Mouse (Mus musculus) liver, embryonic 11.5 days (tissue): ENCODE data around the gene Cnr2. TPM values are rescaled to one million over a fixed set of nuclear protein-coding genes. Genes with fewer than 3 reads are reported as not detected.

Source experiments
- ATAC-seq: fragments of 200-750 bp; cut with Nextera tagmentation; replicated peaks from 2 replicates; pipeline ENCODE4 v1.8.0; 2017; ENCODE audit warnings: moderate number of reproducible peaks, mild to moderate bottlenecking, moderate TSS enrichment, moderate library complexity; ENCODE audit not compliant: low FRiP score
- DNase-seq: peaks from one replicate; pipeline ENCODE4 v3.0.0-alpha.2; 2017; ENCODE audit warnings: low spot score
- H3K27ac ChIP-seq: fragments of 300-500 bp; sonication (generic); 2 replicates; pipeline ENCODE4 v1.5.1; 2014; ENCODE audit warnings: mild to moderate bottlenecking, low read depth, low read length, control low read depth
- H3K27me3 ChIP-seq: fragments of 300-500 bp; sonication (generic); replicated peaks from 2 replicates; pipeline ENCODE4 v1.6.1; 2014; ENCODE audit warnings: low read length, mixed read lengths; ENCODE audit not compliant: control insufficient read depth, insufficient read depth
- H3K36me3 ChIP-seq: fragments of 300-500 bp; sonication (generic); 2 replicates; pipeline ENCODE4 v1.6.1; 2014; ENCODE audit warnings: mild to moderate bottlenecking, low read length, moderate library complexity, mixed read lengths; ENCODE audit not compliant: control insufficient read depth, insufficient read depth
- H3K4me1 ChIP-seq: fragments of 300-500 bp; sonication (generic); replicated peaks from 2 replicates; pipeline ENCODE4 v1.6.1; 2014; ENCODE audit warnings: low read length, mixed read lengths; ENCODE audit not compliant: control insufficient read depth, insufficient read depth
- H3K4me2 ChIP-seq: fragments of 300-500 bp; sonication (generic); 2 replicates; pipeline ENCODE4 v1.6.1; 2014; ENCODE audit warnings: mild to moderate bottlenecking, control low read depth, moderate library complexity
- H3K4me3 ChIP-seq: fragments of 300-500 bp; sonication (generic); 2 replicates; pipeline ENCODE4 v1.5.1; 2014; ENCODE audit warnings: low read depth, low read length, control low read depth
- H3K9ac ChIP-seq: fragments of 300-500 bp; sonication (generic); 2 replicates; pipeline ENCODE4 v1.6.1; 2014; ENCODE audit warnings: low read depth, low read length, control low read depth
- H3K9me3 ChIP-seq: fragments of 300-500 bp; sonication (generic); 2 replicates; pipeline ENCODE4 v1.6.1; 2016; ENCODE audit warnings: low read length, inconsistent platforms, mixed read lengths; ENCODE audit not compliant: control insufficient read depth
- WGBS: fragments of 180-500 bp; shearing (Covaris S2); extraction: QIAGEN DNeasy Blood & Tissue Kit; methylation state at CpG from one replicate; pipeline ENCODE4 v1.1.7; 2014; 5-methylcytosine and 5-hydroxymethylcytosine counted together
- polyA plus RNA-seq: library from polyadenylated mRNA; unstranded; fragments of >200 nt; fragmentation: Nextera tagmentation; extraction: Ambion mirVana; gene quantifications from 2 replicates; pipeline ENCODE4 v1.2.1, GENCODE M21; 2014

The Cnr2 gene
- 6.3 and 7.1 TPM in 2 replicates for polyA plus RNA-seq

- 28% methylated on average over 8 of the region's 8 CpGs for whole genome bisulfite sequencing
- Histone ChIP-seq H3K4me3 (peak within 1 kb of the TSS; percentile 41), H3K9me3 (no peaks in the 10 kb centered on the region), H3K36me3 (no peaks in the 10 kb centered on the region), H3K4me2 (peak within 1 kb of the TSS; percentile 64), H3K27ac (peak within 1 kb of the TSS; percentile 75), H3K9ac (peak within 1 kb of the TSS; percentile 61), H3K4me1 (peaks cover 49% of the 10 kb centered on the region), H3K27me3 (no peaks in the 10 kb centered on the region)
- ATAC-seq (peak; percentile 36; the same call in 1 of the 2 replicates), DNase-seq (peak; percentile 38)
Measured at GRCm38 (mm10) chr4:135895071-135895571, at the start of gene Cnr2. Gene Cnr2 (plus strand): TSS chr4:135895394.

DNA sequence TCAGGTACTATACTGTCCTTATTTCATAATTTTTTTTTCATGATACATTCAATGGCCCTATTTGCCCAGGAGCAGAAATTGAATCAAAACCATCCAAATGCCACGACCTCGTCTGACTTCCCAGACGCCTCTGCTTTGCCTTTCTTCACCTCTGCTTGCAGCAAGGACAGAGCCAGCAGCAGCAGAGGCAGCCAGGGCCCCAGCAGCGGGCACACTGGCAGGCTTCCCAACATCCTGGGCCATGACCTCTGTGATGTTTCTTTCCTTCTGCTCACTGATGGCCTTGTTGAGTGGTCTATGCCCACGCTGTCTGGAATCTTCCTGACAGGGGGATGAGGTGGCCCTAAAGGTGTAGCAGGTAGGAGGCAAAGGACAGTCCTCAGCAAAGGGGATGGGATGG, 47.6 kb upstream of the Cnr2 start:
- no peak overlapping the region for H3K4me3 ChIP-seq

DNA sequence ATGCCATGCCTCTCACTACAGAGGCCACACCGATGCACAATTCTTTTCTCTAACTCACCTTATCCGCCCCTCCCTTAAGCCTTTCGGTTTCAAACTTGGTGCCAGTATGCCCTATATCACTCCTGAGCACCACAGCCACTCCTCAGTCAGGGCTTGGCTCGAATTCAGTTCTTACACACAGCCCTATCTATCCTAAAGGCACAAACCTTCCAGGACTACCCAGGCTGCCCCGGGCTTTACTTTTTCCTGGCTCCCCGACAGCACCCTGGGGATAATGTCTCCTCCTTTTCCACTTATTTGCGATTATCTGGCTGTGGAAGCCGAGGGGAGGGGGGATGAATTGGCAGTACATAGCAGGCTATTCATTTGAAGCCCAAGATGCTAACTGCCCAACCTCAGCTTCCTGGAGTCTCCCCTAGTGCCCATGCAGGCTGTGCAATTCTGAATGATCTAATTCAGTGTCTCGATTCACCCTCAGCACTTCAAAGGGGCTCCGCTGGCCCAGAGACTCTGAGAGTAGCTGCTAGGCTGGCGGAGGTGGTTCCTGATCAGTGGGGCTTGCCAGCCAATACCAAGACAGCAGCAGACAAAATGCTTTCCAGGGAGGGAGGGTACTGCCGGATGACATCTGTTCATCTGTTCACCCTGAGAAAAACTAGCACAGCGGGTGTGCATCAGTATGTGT, 44.6 kb upstream of the Cnr2 start:
- WGBS, result 48% methylated on average over 13 of the region's 13 CpGs
- Histone ChIP-seq H3K36me3 (no peaks in the 10 kb centered on the region), H3K9me3 (no peaks in the 10 kb centered on the region), H3K4me3 (no peak overlapping the region), H3K4me1 (peaks cover 29% of the 10 kb centered on the region), H3K27me3 (no peaks in the 10 kb centered on the region), H3K9ac (peak overlapping the region; percentile 46; the same call in 1 of the 2 replicates), H3K4me2 (no peak overlapping the region), H3K27ac (no peak overlapping the region)
- ATAC-seq (no peak), DNase-seq (no peak)

More for the DNA sequence above, 47.6 kb upstream of the Cnr2 start:
- no peaks in the 10 kb centered on the region for H3K27me3 ChIP-seq
- peaks cover 16% of the 10 kb centered on the region for H3K4me1 ChIP-seq
- no peak overlapping the region for H3K27ac ChIP-seq
- no peaks in the 10 kb centered on the region for H3K36me3 ChIP-seq
- ATAC-seq, result no peak
- whole genome bisulfite sequencing, result 67% methylated on average over 5 of the region's 5 CpGs
- no peaks in the 10 kb centered on the region for H3K9me3 ChIP-seq
- no peak overlapping the region for H3K4me2 ChIP-seq
- DNase-seq, result no peak
- no peak overlapping the region for H3K9ac ChIP-seq

- ATAC-seq (peak; percentile 58), DNase-seq (no peak)
- Histone ChIP-seq H3K27ac (peak overlapping the region; percentile 71; the same call in 1 of the 2 replicates), H3K4me3 (no peak overlapping the region), H3K9me3 (no peaks in the 10 kb centered on the region), H3K9ac (peak overlapping the region; percentile 6; the same call in 1 of the 2 replicates), H3K27me3 (no peaks in the 10 kb centered on the region), H3K4me1 (peaks cover 29% of the 10 kb centered on the region), H3K4me2 (peak overlapping the region; percentile 10; the same call in 1 of the 2 replicates), H3K36me3 (no peaks in the 10 kb centered on the region)
- WGBS, result 70% methylated on average over 9 of the region's 9 CpGs
Measured at GRCm38 (mm10) chr4:135851942-135852341, 43.3 kb upstream of the Cnr2 start.

DNA sequence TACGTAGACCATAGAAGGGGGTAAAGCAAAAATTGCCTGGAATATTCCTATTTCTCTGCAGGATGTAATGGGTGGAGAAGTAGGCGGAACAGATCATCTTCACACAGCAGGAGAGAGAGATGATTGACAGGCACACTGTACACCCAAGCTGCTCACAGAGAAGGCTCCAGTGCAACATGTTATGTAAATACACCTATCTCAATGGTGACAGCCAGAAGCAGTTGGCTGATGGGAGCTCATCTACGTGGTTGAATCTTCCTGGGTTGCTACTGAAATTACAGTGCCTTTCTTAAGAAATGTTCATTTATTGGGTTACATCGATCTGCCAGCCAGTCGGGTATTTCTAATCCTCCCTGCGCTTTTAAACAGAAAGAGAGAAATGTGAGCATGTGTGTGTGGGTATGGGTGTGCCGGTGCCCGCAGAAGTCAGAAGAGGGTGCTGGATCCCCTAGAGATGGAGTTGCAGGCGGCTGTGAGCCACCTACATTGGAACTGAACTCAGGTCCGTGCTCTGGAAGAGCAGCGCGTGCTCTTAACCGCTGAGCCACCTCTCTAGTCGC, 41.1 kb upstream of the Cnr2 start:
- no peaks in the 10 kb centered on the region for H3K27me3 ChIP-seq
- peak overlapping the region; percentile 97 for H3K27ac ChIP-seq
- H3K4me1 ChIP-seq, result peaks cover 42% of the 10 kb centered on the region
- ATAC-seq (no peak), DNase-seq (no peak)
- 91% methylated on average over 14 of the region's 14 CpGs for WGBS
- no peaks in the 10 kb centered on the region for H3K9me3 ChIP-seq
- peak overlapping the region; percentile 98 for H3K9ac ChIP-seq
- peak overlapping the region; percentile 98; the same call in 1 of the 2 replicates for H3K4me2 ChIP-seq
- no peaks in the 10 kb centered on the region; the same call in 1 of the 2 replicates for H3K36me3 ChIP-seq
- H3K4me3 ChIP-seq, result no peak overlapping the region

DNA sequence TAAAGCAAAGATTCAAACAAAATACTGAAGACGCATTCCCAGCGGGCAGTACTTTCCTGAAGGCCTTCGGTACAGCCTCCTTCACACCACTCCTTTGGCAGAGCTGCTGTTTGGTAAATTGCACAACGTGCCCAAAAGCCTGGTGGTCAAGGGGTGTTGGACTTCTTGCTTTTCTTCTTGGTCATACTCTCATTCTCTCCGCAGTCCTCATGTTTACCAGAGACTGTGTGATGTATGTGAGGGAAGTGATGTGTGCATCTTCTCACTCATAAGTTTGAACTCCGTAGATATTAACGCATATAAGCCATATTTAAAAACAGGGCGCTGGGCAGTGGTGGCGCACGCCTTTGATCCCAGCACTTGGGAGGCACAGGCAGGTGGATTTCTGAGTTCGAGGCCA, 40.6 kb upstream of the Cnr2 start:
- Histone ChIP-seq H3K27me3 (no peaks in the 10 kb centered on the region), H3K4me1 (peaks cover 48% of the 10 kb centered on the region), H3K4me3 (peak overlapping the region; percentile 99), H3K9ac (peak overlapping the region; percentile 98), H3K36me3 (peaks cover 3% of the 10 kb centered on the region; the same call in 1 of the 2 replicates), H3K27ac (peak overlapping the region; percentile 97), H3K4me2 (peak overlapping the region; percentile 98), H3K9me3 (no peaks in the 10 kb centered on the region)
- 74% methylated on average over 11 of the region's 11 CpGs for WGBS
- ATAC-seq, result no peak
- no peak for DNase-seq

DNA sequence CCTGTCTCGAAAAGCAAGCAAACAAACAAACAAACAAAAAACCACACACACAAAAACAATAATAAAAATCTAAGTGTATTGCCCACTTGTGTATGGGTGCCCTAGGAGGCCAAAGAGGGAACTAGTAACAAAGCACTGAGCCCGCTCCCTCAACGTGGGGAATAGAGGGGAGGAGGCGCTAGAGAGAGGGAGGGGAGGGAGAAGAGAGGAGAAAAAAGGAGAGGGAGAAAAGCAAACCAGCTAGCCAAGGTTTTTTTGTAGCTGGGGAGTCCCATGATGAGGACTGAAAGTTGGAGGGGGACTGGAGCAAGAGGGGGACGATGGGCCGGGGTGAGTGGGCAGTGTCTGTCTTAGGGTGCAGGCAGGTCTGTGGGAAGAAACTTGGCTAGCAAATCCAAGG, 40.1 kb upstream of the Cnr2 start:
- Histone ChIP-seq H3K4me2 (peak overlapping the region; percentile 98), H3K9me3 (no peaks in the 10 kb centered on the region), H3K4me3 (peak overlapping the region; percentile 99), H3K27me3 (no peaks in the 10 kb centered on the region), H3K9ac (peak overlapping the region; percentile 98), H3K36me3 (peaks cover 3% of the 10 kb centered on the region; the same call in 1 of the 2 replicates), H3K4me1 (peaks cover 52% of the 10 kb centered on the region), H3K27ac (peak overlapping the region; percentile 97)
- DNase-seq (no peak), ATAC-seq (peak; percentile 3; the same call in 1 of the 2 replicates)
- WGBS, result 9% methylated on average over 6 of the region's 6 CpGs

- WGBS, result 0% methylated on average over 67 of the region's 67 CpGs
- peak within 1 kb of the TSS; percentile 98 for H3K9ac ChIP-seq
- H3K9me3 ChIP-seq, result no peaks in the 10 kb centered on the region
- ATAC-seq (peak; percentile 93), DNase-seq (peak; percentile 98)
- no peaks in the 10 kb centered on the region for H3K27me3 ChIP-seq
- H3K4me2 ChIP-seq, result peak within 1 kb of the TSS; percentile 98
- H3K36me3 ChIP-seq, result peaks cover 3% of the 10 kb centered on the region; the same call in 1 of the 2 replicates
- peak within 1 kb of the TSS; percentile 97 for H3K27ac ChIP-seq
- peak within 1 kb of the TSS; percentile 99 for H3K4me3 ChIP-seq
- H3K4me1 ChIP-seq, result peaks cover 51% of the 10 kb centered on the region
Measured at GRCm38 (mm10) chr4:135855536-135856222, 39.5 kb upstream of the Cnr2 start, which contains the start of gene Srsf10. Gene Srsf10 (plus strand): TSS chr4:135855747.
